Mouse (Mus musculus) heart, embryonic 16.5 days (tissue): ENCODE measurements around the gene Cipc. TPM values are rescaled to one million over a fixed set of nuclear protein-coding genes. Genes with fewer than 3 reads are reported as not detected.

ENCODE experiments used
- ATAC-seq: fragments of 200-750 bp; cut with Nextera tagmentation; replicated peaks from 2 replicates; pipeline ENCODE4 v1.8.0; 2017; ENCODE audit warnings: moderate number of reproducible peaks; ENCODE audit not compliant: insufficient read depth, low FRiP score; ENCODE audit errors: extremely low read depth
- H3K27ac ChIP-seq: fragments of 300-500 bp; sonication (generic); 2 replicates; pipeline ENCODE4 v1.5.1; 2014; ENCODE audit warnings: mild to moderate bottlenecking, low read length, control low read depth, moderate library complexity
- H3K27me3 ChIP-seq: fragments of 300-500 bp; sonication (generic); 2 replicates; pipeline ENCODE4 v1.6.1; 2014; ENCODE audit warnings: low read length, mixed read lengths; ENCODE audit not compliant: control insufficient read depth, insufficient read depth
- H3K36me3 ChIP-seq: fragments of 300-500 bp; sonication (generic); 2 replicates; pipeline ENCODE4 v1.6.1; 2014; ENCODE audit not compliant: control insufficient read depth, insufficient read depth
- H3K4me1 ChIP-seq: fragments of 300-500 bp; sonication (generic); 2 replicates; pipeline ENCODE4 v1.6.1; 2014; ENCODE audit warnings: low read length, mixed read lengths; ENCODE audit not compliant: control insufficient read depth, insufficient read depth
- H3K4me2 ChIP-seq: fragments of 300-500 bp; sonication (generic); 2 replicates; pipeline ENCODE4 v1.6.1; 2014; ENCODE audit warnings: low read depth, mild to moderate bottlenecking, control low read depth, low read length
- H3K4me3 ChIP-seq: fragments of 300-500 bp; sonication (generic); 2 replicates; pipeline ENCODE4 v1.5.1; 2014; ENCODE audit warnings: mild to moderate bottlenecking, control low read depth, low read length
- H3K9ac ChIP-seq: fragments of 300-500 bp; sonication (generic); 2 replicates; pipeline ENCODE4 v1.6.1; 2014; ENCODE audit warnings: low read length, control low read depth
- H3K9me3 ChIP-seq: fragments of 300-500 bp; sonication (generic); replicated peaks from 2 replicates; pipeline ENCODE4 v1.6.1; 2016; ENCODE audit warnings: low read length; ENCODE audit not compliant: control insufficient read depth
- WGBS: fragments of 180-500 bp; shearing (Covaris S2); extraction: QIAGEN DNeasy Blood & Tissue Kit; methylation state at CpG from one replicate; pipeline ENCODE4 v1.1.7; 2014; 5-methylcytosine and 5-hydroxymethylcytosine counted together
- polyA plus RNA-seq: library from polyadenylated mRNA; unstranded; fragments of >200 nt; fragmentation: Nextera tagmentation; extraction: Ambion mirVana; gene quantifications from 2 replicates; pipeline ENCODE4 v1.2.1, GENCODE M21; 2015

Cipc gene
- polyA plus RNA-seq, 1 experiment from 2014 or later, result 25.9 TPM

DNA sequence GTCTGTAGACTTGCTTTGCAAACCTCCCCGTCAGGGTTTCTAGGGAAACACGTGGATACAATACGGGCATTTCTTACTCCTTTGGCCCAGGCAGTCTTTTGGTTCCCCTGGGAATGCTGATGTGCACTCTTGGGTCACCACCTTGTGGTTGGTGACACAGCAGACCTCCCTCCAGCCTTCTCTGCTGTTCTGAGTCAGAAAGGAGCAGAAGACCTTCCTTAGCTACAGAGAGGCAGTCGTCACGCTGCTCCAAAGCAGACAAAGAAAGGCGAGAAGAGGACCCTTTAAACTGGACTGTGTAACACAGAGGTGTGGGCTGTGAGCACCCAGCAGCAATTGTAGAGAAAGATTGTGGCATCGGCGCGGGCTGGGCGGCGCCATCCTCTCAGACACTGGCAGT, 5.7 kb upstream of the Cipc start:
- no peak overlapping the region for H3K9ac ChIP-seq
- no peaks in the 10 kb centered on the region for H3K9me3 ChIP-seq
- H3K4me1 ChIP-seq, result peaks cover 17% of the 10 kb centered on the region
- ATAC-seq, result no peak
- no peak overlapping the region for H3K4me3 ChIP-seq
- no peak overlapping the region for H3K4me2 ChIP-seq
- WGBS, result 37% methylated on average over 11 of the region's 11 CpGs
- no peaks in the 10 kb centered on the region for H3K36me3 ChIP-seq
- H3K27me3 ChIP-seq, result no peaks in the 10 kb centered on the region
- H3K27ac ChIP-seq, result 0 out of 2 replicates have a peak overlapping the region, but pooled peaks have one; percentile 36

- Histone ChIP-seq H3K27me3 (no peaks in the 10 kb centered on the region), H3K36me3 (no peaks in the 10 kb centered on the region), H3K9ac (no peak overlapping the region), H3K27ac (peak overlapping the region; percentile 26; the same call in 1 of the 2 replicates), H3K4me2 (peak overlapping the region; percentile 24; the same call in 1 of the 2 replicates), H3K4me1 (peaks cover 18% of the 10 kb centered on the region), H3K4me3 (no peak overlapping the region), H3K9me3 (no peaks in the 10 kb centered on the region)
- WGBS, result 43% methylated on average over 5 of the region's 5 CpGs
- ATAC-seq, result no peak
Measured at GRCm38 (mm10) chr12:86941734-86942486, 4.9 kb upstream of the Cipc start.

GRCm38 (mm10) chr12:86943421-86943820, 3.4 kb upstream of the Cipc start:
- WGBS, result 85% methylated on average over 8 of the region's 8 CpGs

GRCm38 (mm10) chr12:86945126-86945525, 1.7 kb upstream of the Cipc start:
- no peak overlapping the region for H3K9ac ChIP-seq
- H3K4me2 ChIP-seq, result no peak overlapping the region
- H3K27ac ChIP-seq, result no peak overlapping the region
- ATAC-seq, result no peak
- no peaks in the 10 kb centered on the region for H3K9me3 ChIP-seq
- H3K4me1 ChIP-seq, result peaks cover 36% of the 10 kb centered on the region
- no peaks in the 10 kb centered on the region for H3K36me3 ChIP-seq
- no peak overlapping the region for H3K4me3 ChIP-seq
- H3K27me3 ChIP-seq, result no peaks in the 10 kb centered on the region
- 17% methylated on average over 4 of the region's 4 CpGs for WGBS

More at GRCm38 (mm10) chr12:86943421-86943820, 3.4 kb upstream of the Cipc start:
- ATAC-seq, result no peak
- no peaks in the 10 kb centered on the region for H3K36me3 ChIP-seq
- H3K4me1 ChIP-seq, result peaks cover 24% of the 10 kb centered on the region
- H3K4me3 ChIP-seq, result no peak overlapping the region
- H3K4me2 ChIP-seq, result no peak overlapping the region
- H3K27ac ChIP-seq, result no peak overlapping the region
- H3K27me3 ChIP-seq, result no peaks in the 10 kb centered on the region
- H3K9ac ChIP-seq, result no peak overlapping the region
- H3K9me3 ChIP-seq, result no peaks in the 10 kb centered on the region

DNA sequence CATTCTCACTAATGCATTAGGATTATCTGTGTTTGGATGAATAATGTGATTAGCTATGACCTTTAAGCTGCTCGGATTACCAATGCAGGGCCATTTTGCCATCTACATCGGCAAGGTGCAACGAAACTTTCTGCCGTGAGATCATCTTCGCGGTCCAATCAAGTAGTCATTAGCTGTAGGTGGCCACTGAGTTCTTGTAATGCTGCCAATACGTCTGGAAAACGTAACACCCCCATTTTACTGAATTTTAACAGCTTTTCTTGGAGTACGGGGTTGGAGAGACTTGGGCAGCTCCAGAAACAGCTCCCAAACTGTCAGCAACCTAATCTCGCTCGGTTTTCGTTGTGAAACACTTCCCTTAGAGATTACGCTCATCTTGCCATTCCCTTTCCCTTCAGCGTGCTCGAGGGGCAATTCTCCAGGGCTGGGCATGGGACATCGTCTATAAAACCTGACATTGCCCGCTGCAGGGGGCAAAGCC, 502 bp upstream of the Cipc start:
- Histone ChIP-seq H3K9ac (peak overlapping the region; percentile 93), H3K4me2 (peak overlapping the region; percentile 82), H3K27ac (peak overlapping the region; percentile 100), H3K9me3 (no peaks in the 10 kb centered on the region), H3K27me3 (no peaks in the 10 kb centered on the region), H3K4me3 (peak overlapping the region; percentile 62), H3K4me1 (peaks cover 39% of the 10 kb centered on the region), H3K36me3 (no peaks in the 10 kb centered on the region)
- no peak for ATAC-seq
- under 1% methylated on average over 17 of the region's 17 CpGs for WGBS

- 15% methylated on average over 26 of the region's 26 CpGs for WGBS
- ATAC-seq, result peak; percentile 10; the same call in 1 of the 2 replicates
Measured at GRCm38 (mm10) chr12:86947681-86948401, 998 bp downstream of the Cipc start.

GRCm38 (mm10) chr12:86948627-86949026, 1.8 kb downstream of the Cipc start:
- Histone ChIP-seq H3K9ac (no peak overlapping the region), H3K36me3 (0 out of 2 replicates have a peak, but pooled peaks cover 2% of the 10 kb centered on the region), H3K27ac (peak overlapping the region; percentile 100), H3K4me3 (no peak overlapping the region), H3K27me3 (no peaks in the 10 kb centered on the region), H3K4me2 (peak overlapping the region; percentile 91), H3K4me1 (peaks cover 29% of the 10 kb centered on the region), H3K9me3 (no peaks in the 10 kb centered on the region)
- WGBS, result 27% methylated on average over 6 of the region's 6 CpGs
- no peak for ATAC-seq

More at GRCm38 (mm10) chr12:86947681-86948401, 998 bp downstream of the Cipc start:
- H3K27ac ChIP-seq, result peak overlapping the region; percentile 100
- H3K4me3 ChIP-seq, result peak overlapping the region; percentile 62
- H3K4me2 ChIP-seq, result peak overlapping the region; percentile 91
- peak overlapping the region; percentile 93 for H3K9ac ChIP-seq
- H3K27me3 ChIP-seq, result no peaks in the 10 kb centered on the region
- no peaks in the 10 kb centered on the region for H3K9me3 ChIP-seq
- H3K36me3 ChIP-seq, result 0 out of 2 replicates have a peak, but pooled peaks cover 2% of the 10 kb centered on the region
- peaks cover 29% of the 10 kb centered on the region for H3K4me1 ChIP-seq

DNA sequence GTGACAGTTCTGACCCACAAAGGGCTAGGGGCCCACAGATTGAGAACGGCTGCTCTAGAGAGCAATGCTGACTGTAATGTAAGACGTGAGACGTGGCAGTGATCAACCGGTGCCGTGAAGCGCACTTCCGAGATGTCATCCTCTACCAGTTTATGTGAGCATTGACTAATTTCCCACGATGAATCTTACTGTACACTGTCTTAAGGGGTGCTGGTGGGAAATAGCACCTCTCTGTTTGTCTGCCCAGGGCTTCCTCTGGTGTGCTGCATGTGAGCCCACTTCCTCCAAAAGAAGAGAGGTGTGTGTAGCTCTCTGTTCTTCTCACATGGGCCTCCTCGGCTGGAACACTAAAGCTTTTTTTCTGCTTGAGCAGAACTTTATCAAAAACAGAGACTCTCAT, 2.7 kb downstream of the Cipc start:
- 67% methylated on average over 9 of the region's 9 CpGs for WGBS
- H3K4me1 ChIP-seq, result peaks cover 29% of the 10 kb centered on the region
- H3K36me3 ChIP-seq, result peaks cover 6% of the 10 kb centered on the region; the same call in 1 of the 2 replicates
- peak overlapping the region; percentile 100 for H3K27ac ChIP-seq
- peak overlapping the region; percentile 91 for H3K4me2 ChIP-seq
- peak overlapping the region; percentile 54; the same call in 1 of the 2 replicates for H3K9ac ChIP-seq
- no peak overlapping the region for H3K4me3 ChIP-seq
- no peaks in the 10 kb centered on the region for H3K9me3 ChIP-seq
- H3K27me3 ChIP-seq, result no peaks in the 10 kb centered on the region
- no peak for ATAC-seq
